Mouse (Mus musculus) embryonic fibroblast, embryonic 13.5 days (primary cell): ENCODE measurements around the gene Gm27029. TPM values are rescaled to one million over a fixed set of nuclear protein-coding genes. Genes with fewer than 3 reads are reported as not detected.
"Not testable (repeated sequence)": the region's sequence is repeated elsewhere in the genome, so short reads cannot be mapped to it uniquely, and the experiment has no call there.

Experiments
- H3K27ac ChIP-seq: 2 replicates; pipeline ENCODE4 v1.5.1; 2012; ENCODE audit warnings: low read length, control low read depth, inconsistent platforms; ENCODE audit not compliant: insufficient read depth
- H3K4me1 ChIP-seq: 2 replicates; pipeline ENCODE4 v1.6.1; 2011; ENCODE audit warnings: low read length; ENCODE audit not compliant: control insufficient read depth, insufficient read depth
- H3K4me3 ChIP-seq: 2 replicates; pipeline ENCODE4 v1.5.1; 2011; ENCODE audit warnings: mild to moderate bottlenecking, control low read depth, low read length; ENCODE audit not compliant: insufficient read depth
- CTCF ChIP-seq: IDR thresholded peaks from 2 replicates; pipeline ENCODE4 v1.5.1; 2011; ENCODE audit warnings: mild to moderate bottlenecking, control low read depth, low read length, moderate library complexity, borderline replicate concordance; ENCODE audit not compliant: insufficient read depth
- POLR2A ChIP-seq: IDR thresholded peaks from 2 replicates; pipeline ENCODE4 v1.6.1; 2011; ENCODE audit warnings: low read depth, mild to moderate bottlenecking, control low read depth, low read length, moderate library complexity
- polyA plus RNA-seq: library from polyadenylated mRNA; stranded (reverse); fragments of >200 nt; gene quantifications from 2 replicates; pipeline ENCODE4 v1.2.4, GENCODE M21; 2011; ENCODE audit warnings: low read depth; ENCODE audit not compliant: missing spikeins, insufficient read length

Gm27029 gene
- polyA plus RNA-seq, 1 experiment, result 12.6 TPM

- TF ChIP-seq CTCF, result no peak
- no peak for TF ChIP-seq POLR2A
- Histone ChIP-seq H3K4me1 (no peaks in the 10 kb centered on the region), H3K4me3 (no peak overlapping the region), H3K27ac (no peak overlapping the region)
These were observed 45.7 kb downstream of the Gm27029 start for GRCm38 (mm10) chr11:101378926-101379325.

GRCm38 (mm10) chr11:101378196-101378595 is 46.4 kb downstream of the Gm27029 start:
- not testable (repeated sequence) for H3K27ac ChIP-seq, H3K4me1 ChIP-seq, H3K4me3 ChIP-seq

DNA sequence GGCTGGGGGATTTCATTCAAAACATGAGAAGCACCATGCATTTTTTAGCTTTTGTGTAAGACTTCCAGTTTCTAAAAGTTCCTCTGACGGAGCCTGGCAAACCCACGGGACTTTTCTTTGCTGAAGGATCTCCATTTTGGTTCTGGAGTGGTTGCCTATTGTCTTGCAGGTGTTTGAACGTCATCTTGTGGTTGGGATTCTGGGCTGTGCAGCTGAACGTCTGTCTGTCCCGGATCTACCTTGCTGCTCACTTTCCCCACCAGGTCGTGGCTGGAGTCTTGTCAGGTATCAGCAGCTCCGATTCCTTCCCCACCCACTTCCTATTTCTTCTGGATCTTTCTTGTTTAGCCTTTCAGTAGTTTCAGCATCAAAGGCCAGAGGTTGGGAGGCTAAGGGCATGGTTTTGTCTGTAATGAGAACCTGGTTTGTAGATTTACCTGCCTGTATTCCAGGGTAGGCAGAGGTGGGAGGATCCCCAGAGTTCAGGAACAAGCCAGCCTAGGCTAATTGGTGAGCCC is 50.1 kb downstream of the Gm27029 start:
- no peak overlapping the region for H3K27ac ChIP-seq
- no peaks in the 10 kb centered on the region for H3K4me1 ChIP-seq
- TF ChIP-seq POLR2A, result no peak
- TF ChIP-seq CTCF, result no peak
- H3K4me3 ChIP-seq, result no peak overlapping the region

GRCm38 (mm10) chr11:101370141-101370540 is 54.5 kb downstream of the Gm27029 start:
- H3K4me3 ChIP-seq, result no peak overlapping the region
- TF ChIP-seq POLR2A, result no peak
- TF ChIP-seq CTCF, result no peak
- no peaks in the 10 kb centered on the region for H3K4me1 ChIP-seq
- no peak overlapping the region for H3K27ac ChIP-seq

DNA sequence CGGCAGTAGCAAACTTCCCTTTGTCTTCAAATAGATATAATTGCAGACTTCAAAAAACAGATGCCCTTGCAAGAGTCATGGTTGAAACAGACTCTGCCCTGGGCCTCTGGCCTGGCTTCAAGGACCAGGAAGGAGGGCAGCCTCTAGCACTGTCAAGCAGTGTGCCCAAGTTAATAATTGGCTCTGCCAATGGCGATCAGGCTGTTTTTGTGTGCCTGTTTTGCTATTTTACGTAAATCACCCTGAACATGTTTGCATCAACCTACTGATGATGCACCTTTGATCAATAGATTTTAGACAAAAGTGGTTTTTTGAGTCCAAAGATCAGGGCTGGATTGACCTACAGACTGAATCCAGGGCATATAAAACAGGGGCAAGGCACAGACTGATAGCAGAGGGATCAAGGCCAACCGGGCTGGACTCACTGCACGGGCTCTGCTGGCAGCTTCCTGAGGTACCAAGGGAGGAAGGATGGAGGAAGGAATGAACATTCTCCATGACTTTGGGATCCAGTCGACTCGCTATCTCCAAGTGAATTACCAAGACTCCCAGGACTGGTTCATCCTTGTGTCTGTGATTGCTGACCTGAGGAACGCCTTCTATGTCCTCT is 57.2 kb downstream of the Gm27029 start, which contains the start of gene G6pc:
TSS of gene G6pc (plus strand) at position 236 of the 610 bp plus-strand sequence.
- H3K4me1 ChIP-seq, result no peaks in the 10 kb centered on the region
- H3K4me3 ChIP-seq, result no peak within 1 kb of the TSS
- H3K27ac ChIP-seq, result no peak within 1 kb of the TSS
- TF ChIP-seq CTCF, result no peak
- TF ChIP-seq POLR2A, result no peak

DNA sequence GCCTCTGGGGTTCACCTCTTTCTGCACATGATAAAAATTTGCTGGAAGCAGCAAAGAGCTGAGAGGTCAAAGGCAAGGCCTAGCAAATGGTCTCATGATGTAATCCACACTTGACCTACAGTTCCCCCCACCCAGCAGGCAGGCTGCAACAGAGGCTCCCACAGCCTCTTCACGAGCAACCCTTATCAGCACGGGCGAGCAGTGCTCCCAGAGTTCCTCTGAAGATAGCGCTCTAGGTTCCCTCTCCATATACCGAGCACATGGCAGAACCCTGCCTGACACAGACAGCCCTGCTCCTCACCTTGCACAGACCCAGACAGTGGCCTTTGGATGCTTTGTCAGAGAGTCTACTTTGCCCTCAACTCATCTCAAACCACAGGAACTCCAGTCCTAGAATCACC is 60.1 kb downstream of the Gm27029 start:
- Histone ChIP-seq H3K4me3 (no peak overlapping the region), H3K4me1 (no peaks in the 10 kb centered on the region), H3K27ac (no peak overlapping the region)
- TF ChIP-seq CTCF (no peak), POLR2A (no peak)

DNA sequence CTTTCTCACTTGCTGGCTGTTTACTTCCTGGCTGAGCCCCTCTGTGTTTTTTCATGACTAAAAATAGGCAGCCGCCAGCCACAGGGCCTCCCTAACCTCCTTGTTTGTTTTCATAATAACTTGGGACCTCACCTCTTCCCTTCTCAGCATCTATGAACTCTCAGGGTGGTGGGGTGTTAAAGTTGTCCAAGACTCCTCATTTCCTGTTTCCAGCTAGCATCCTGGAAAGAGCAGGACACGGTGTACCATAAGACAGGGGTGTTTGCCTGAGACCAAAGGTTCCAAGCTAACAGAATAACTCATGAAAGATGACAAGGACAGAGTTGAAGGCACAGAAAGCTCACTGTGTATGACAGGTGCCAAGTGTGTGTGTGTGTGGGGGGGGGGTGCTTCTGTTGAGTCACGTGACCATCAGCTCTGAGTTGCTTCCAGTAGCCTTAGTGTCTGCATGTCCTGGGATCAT is 63.9 kb downstream of the Gm27029 start:
- no peak for TF ChIP-seq CTCF
- TF ChIP-seq POLR2A, result no peak
- H3K4me1 ChIP-seq, result no peaks in the 10 kb centered on the region
- H3K27ac ChIP-seq, result no peak overlapping the region
- no peak overlapping the region for H3K4me3 ChIP-seq

DNA sequence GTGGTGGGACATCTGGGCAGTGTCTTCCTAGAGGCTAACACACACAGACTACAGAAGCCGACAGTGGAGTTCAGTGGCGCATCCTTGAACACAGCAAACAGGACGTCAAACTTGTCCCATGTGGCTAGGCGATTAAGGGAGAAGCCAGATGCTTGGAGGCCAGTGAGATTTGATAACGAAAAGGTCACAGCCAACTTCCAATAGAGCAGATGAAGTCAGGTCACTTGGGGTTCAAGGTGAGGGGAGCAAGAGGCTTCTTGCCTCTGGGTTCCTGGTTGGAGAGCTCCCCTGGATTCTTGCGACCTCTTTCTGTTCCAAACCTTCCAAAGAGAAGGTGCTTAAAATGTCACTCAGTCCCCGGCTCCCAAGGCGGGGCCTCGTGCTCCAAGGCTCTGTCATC is 64.8 kb downstream of the Gm27029 start:
- no peak for TF ChIP-seq POLR2A
- no peak for TF ChIP-seq CTCF
- H3K4me3 ChIP-seq, result no peak overlapping the region
- H3K4me1 ChIP-seq, result no peaks in the 10 kb centered on the region
- no peak overlapping the region for H3K27ac ChIP-seq

GRCm38 (mm10) chr11:101357505-101358182 is 67.0 kb downstream of the Gm27029 start:
- H3K4me3 ChIP-seq, result no peak overlapping the region
- no peak for TF ChIP-seq POLR2A
- no peak for TF ChIP-seq CTCF
- no peaks in the 10 kb centered on the region for H3K4me1 ChIP-seq
- H3K27ac ChIP-seq, result no peak overlapping the region

Other genes with a start within 250 kb of the Gm27029 start
- gene Ccr10, start 249.4 kb downstream of the Gm27029 start, polyA plus RNA-seq, result not detected in 2 replicates
- 13.9 and 14.4 TPM in 2 replicates for gene Ezh1, start 198.3 kb downstream of the Gm27029 start, polyA plus RNA-seq
- 2.3 and 2.7 TPM in 2 replicates for gene Ramp2, start 178.8 kb downstream of the Gm27029 start, polyA plus RNA-seq
- gene Vps25, start 171.1 kb downstream of the Gm27029 start, polyA plus RNA-seq, result 99.4 and 135 TPM in 2 replicates
- gene Wnk4, start 164.2 kb downstream of the Gm27029 start, polyA plus RNA-seq, result 1.8 and 2.0 TPM in 2 replicates
- 0.87 and 1.0 TPM in 2 replicates for gene Cntd1, start 145.8 kb downstream of the Gm27029 start, polyA plus RNA-seq
- 77.1 and 78.8 TPM in 2 replicates for gene Coa3, start 145.7 kb downstream of the Gm27029 start, polyA plus RNA-seq
- 77.3 and 86.3 TPM in 2 replicates for gene Becn1, start 122.5 kb downstream of the Gm27029 start, polyA plus RNA-seq
- gene Psme3, start 108.6 kb downstream of the Gm27029 start, polyA plus RNA-seq, result 127 and 143 TPM in 2 replicates
- gene Aoc2, start 99.7 kb downstream of the Gm27029 start, polyA plus RNA-seq, result 1.3 and 1.7 TPM in 2 replicates
- gene Aoc3, start 94.2 kb downstream of the Gm27029 start, polyA plus RNA-seq, result 2.7 and 4.2 TPM in 2 replicates
- gene G6pc, start 57.2 kb downstream of the Gm27029 start, polyA plus RNA-seq, result not detected in 2 replicates
- 4.4 and 11.3 TPM in 2 replicates for gene Aarsd1, start 7.2 kb downstream of the Gm27029 start, polyA plus RNA-seq
- 8.0 and 10.1 TPM in 2 replicates for gene Rundc1, start 289 bp upstream of the Gm27029 start, polyA plus RNA-seq
- gene Ptges3l, start 537 bp upstream of the Gm27029 start, polyA plus RNA-seq, result 14.6 and 27.7 TPM in 2 replicates
- 668 and 702 TPM in 2 replicates for gene Rpl27, start 17.5 kb upstream of the Gm27029 start, polyA plus RNA-seq
- gene Ifi35, start 23.6 kb upstream of the Gm27029 start, polyA plus RNA-seq, result 24.3 and 24.7 TPM in 2 replicates
- gene Rnd2, start 40.2 kb upstream of the Gm27029 start, polyA plus RNA-seq, result 9.5 and 11.2 TPM in 2 replicates
- 218 and 264 TPM in 2 replicates for gene Vat1, start 41.4 kb upstream of the Gm27029 start, polyA plus RNA-seq
- 9.2 and 11.2 TPM in 2 replicates for gene Brca1, start 127.2 kb upstream of the Gm27029 start, polyA plus RNA-seq
- gene Nbr1, start 127.4 kb upstream of the Gm27029 start, polyA plus RNA-seq, result 126 and 209 TPM in 2 replicates
- 13.3 and 15.6 TPM in 2 replicates for gene Tmem106a, start 157.4 kb upstream of the Gm27029 start, polyA plus RNA-seq
- gene Gm11634, start 174.5 kb upstream of the Gm27029 start, polyA plus RNA-seq, result not detected in 2 replicates
- gene Rdm1, start 202.4 kb upstream of the Gm27029 start, polyA plus RNA-seq, result 10.8 and 18.1 TPM in 2 replicates
- gene Arl4d, start 240.7 kb upstream of the Gm27029 start, polyA plus RNA-seq, result 4.1 and 6.5 TPM in 2 replicates